Mouse (Mus musculus) spleen, postnatal 4 days (tissue): ENCODE data around the gene Styxl1.

Experiments used
- DNase-seq, 2 experiments: peaks; one replicate each; pipeline ENCODE4 v3.0.0; 2022; ENCODE audit warnings: low spot score in 2 of 2

Gene Styxl1

DNA sequence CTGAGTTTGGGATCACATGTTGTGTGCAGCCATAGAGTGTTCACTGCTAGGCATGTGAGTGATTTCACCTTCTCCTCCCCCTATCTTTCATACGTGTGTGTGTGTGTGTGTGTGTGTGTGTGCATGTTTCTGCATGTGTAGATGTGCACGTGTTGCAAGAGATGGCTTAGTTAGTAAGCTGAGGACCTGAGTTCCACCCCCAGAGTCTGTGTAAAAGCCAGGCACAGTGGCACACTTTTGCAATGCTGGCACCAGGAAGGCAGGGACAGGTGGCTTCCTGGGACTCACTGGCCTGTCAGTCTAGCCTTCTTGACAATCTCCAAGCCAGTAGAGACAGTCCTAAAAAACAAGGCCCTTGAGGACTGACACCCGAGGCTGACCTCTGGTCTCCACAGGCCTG lies 13.2 kb downstream of the Styxl1 start:
- no peak for DNase-seq

DNA sequence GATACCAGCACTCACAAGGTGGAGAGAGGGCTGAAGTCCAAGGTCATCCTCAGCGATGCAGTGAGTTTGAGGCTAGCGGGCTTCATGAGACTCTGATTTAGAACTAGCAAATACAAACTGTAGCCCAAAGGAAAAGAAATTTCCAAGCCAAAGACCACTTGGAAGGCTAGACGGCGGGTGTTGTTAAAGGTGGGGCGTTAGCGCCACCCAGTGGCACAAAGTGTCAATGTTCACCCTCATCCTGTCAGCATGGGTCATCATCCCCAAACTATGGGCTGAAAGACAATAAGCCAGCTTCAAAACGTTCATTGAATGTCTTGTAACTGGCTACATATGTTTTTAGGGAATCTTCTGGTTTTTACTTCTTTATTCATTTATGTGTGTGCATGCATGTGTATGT lies 14.7 kb downstream of the Styxl1 start:
- DNase-seq, result peak; percentile 52 to 81

DNA sequence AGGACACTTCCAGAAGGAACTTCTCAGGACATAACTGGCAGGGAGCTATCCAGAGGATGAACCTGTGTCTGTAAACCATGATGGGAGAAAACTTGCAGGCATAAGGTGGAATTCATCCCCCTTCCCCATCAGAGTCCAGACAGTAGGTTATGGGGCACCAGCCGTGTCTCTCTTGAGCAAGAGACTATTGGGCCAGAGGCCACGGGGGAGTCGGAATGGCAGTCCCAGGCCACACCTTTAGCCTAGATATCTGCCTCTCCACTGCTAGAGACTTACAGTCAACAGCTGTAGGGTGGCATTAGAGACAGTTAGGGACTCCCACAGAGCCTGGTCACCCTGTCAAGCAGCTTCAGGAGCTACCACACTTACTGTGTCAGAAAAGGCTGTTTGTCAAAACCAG lies 16.3 kb downstream of the Styxl1 start:
- DNase-seq, result no peak

DNA sequence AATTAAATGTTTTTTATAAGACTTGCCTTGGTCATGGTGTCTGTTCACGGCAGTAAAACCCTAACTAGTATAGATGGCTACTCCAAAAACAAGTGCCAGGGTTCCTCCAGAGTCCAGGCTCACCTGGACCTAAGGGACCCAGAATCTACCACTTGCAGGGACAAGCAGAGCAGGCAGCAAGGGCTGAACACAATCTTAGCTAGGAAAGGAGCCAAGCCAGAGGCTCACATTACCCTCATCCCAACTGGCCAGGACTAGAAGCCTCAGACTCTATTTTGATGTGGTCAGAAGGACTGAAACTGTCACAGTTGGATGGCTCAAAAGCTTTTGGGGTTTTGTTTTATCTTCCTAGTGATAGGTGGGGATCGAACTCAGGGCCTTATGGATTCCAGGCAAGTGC lies 26.6 kb downstream of the Styxl1 start:
- DNase-seq, result no peak

DNA sequence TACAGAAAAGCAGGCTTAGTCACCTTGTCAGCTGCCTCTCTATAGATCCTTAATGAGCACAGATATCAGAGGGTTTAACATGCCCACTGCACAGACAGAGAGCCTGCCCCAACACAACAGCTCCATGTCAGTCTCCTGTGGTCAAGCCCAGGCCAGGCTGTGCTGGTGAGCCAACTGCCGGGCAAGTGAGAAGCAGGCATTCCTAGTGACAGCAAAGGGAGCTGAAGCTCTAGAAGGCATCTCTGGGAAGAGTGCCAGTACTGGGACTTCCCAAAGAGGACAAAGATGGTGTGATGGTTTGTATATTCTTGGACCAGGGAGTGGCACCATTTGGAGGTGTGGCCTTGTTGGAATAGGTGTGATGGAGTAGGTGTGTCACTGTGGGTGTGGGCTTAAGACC lies 27.1 kb downstream of the Styxl1 start:
- DNase-seq, result no peak

DNA sequence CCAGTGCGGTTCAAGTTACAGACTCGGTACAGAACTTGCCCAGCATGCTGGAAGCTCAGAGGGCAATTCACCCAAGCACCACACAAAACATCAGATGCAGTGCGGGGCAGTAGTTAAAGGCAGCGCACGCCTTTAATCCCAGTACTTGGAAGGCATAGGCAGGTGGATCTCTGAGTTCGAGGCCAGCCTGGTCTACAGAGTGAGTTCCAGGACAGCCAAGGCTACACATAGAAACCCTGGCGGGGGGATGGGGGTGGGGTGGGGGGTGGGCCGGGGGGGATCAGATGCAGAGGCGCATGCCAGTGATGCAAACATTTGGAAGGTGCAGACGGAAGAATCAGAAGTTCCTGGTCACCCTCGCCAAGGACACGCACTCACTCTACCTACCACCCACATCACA lies 33.4 kb downstream of the Styxl1 start:
- DNase-seq, result no peak

DNA sequence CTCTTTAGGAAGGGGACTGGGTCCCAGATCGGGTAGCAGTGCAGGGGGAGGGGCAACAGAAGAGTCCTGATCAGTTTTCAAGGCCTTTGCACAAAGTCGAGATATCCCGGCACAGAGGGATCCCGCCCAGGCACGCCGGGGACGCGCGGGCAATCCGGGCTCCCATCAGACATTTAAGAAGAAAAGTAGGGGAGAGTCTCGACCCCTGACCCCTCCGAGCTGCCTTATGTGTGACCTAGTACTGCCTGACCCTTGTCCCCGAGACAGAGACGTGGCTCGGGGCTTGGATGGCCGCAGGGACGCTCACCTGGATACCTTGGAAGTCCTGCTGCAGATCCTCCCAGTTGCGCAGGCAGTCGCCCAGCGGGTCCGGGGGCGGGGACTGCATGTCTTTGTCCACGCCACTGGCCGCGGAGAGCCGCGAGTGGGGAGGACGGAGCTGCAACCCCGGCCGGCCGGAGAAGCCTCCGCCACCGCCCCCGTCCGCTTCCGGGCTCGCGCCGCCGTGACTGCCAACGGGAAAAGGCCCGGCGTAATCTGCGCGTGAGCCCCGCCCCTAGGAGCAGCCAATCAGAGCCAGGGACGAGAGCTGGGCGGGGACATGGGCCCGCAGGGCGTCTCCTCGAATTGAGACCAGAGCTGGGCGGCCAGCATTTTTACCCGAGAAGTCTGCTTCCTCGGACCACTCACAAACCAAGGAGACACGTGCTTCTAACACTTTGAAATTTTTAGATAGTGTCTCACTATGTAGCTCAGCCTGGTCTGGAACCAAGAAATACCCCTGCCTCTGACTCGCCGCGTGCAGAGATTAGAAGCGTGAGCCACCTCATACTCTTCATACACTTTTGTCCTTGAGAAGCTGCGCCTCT lies 34.2 kb downstream of the Styxl1 start, which contains the start of gene Tmem120a:
TSS of gene Tmem120a (minus strand) at position 708 of the 869 bp plus-strand sequence.
- peak; percentile 93 to 95 for DNase-seq

DNA sequence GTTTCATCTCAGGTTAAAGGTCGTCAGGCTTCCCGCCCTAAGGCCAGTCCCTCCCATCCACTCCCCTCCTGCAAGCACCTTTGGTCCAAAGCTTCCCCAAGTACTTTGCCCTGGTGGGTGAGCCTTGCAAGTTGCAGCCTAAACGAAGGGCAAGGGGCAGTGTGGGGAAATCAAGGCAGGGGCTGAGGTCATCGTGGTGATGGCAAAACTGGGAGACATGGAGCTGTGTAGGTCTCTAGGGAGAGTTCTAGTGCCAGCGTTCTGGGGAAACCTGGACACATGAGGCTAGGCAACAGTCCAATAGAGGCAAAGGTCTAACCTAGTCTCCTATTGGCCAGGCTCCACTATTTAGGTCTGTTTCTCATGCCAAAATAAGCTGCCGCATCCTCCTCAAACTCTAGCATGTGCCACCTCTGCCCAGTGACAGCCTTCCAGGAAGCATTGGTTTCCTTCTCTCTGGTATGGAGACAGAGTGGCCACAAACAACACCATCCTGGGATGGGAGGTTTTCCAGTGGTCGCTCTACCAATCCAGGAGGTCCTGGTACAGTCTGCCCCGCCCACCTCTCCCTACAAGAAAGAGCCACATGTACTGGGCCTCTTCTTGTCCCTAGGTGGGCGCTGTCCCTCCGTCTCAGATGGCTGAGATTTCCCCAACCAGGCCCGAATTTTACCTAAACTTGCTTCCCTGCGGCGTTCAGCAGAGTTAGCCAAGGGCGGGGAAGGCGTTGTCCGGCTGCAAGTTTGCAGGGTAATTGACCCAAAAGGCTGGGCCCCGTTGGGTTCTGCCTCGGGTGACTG lies 35.0 kb downstream of the Styxl1 start:
- DNase-seq, result no peak

DNA sequence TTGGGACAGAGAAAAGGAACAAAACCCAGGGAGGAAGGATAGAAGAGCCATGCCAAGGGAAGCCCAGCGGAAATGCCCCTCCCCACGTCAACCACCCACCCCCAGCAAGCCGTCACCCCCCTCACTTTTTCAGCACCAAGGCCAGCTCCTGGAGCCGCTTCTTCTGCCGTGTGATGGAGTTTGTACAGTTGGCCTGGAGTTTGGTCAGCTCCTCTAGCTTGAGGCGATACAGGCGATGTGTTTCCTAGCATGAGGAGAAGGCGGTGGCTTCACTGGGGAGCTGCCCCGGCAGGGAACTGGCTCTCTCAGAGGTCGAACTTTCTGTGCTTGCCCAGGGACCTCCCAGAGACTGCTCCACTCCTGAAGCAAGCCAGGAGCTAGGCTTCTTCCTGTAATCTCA lies 36.0 kb downstream of the Styxl1 start:
- no peak for DNase-seq

DNA sequence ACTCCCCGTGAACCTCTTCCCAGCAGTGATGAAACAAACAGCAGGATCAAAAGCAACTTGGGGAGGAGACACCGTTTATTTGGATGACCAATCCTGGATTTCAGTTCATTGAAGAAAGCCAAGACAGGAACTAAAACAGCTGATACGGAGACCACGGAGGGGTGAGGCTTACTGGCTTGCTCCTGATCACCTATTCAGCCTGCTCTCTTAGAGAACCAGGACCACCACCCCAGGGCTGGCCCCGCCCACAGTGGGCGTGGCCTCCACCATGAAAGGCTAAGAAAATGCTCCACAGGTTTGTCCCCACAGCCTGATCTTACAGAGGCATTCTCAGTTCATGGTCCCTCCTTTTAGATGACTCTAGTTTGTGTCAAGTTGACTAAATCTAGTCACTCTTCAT lies 39.9 kb downstream of the Styxl1 start:
- DNase-seq, result no peak

DNA sequence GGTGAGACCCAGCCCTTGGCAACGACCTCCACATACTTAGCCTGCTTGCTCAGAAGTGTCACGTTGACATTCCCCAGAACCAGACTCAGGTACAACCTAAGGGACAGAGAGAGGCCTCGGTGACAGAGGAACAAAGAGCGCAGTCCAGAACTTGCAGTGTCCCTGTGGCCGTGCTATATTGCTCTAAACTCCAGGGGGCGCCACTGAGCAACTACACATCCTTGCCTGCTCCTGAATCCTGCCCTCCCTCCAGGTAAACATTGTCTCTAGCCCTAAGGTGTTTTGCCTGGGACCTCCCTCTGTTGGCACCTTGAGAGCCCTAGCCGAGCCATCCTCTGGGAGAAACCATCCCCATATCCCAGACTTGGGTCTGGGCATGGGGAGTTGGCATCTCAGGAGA lies 41.0 kb downstream of the Styxl1 start:
- no peak for DNase-seq

DNA sequence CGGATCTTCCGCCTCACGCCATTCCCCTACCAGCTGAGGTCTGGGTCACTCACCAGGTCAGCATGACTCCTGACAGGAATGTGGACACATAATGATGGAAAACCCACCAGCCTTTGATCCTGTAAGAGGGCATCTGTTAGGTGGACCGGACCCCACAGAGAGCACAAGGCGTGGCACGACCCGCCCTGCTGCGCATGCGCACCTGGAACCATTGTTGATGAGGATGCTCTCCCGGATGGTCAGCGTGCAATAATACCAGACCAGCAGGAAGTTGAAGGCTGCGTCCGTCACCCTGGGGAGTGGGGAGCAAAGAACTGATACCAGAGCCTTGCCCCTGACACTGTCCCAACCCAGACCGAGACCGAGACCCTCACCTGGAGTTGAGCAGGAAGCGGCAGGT lies 41.6 kb downstream of the Styxl1 start:
- DNase-seq, result no peak

DNA sequence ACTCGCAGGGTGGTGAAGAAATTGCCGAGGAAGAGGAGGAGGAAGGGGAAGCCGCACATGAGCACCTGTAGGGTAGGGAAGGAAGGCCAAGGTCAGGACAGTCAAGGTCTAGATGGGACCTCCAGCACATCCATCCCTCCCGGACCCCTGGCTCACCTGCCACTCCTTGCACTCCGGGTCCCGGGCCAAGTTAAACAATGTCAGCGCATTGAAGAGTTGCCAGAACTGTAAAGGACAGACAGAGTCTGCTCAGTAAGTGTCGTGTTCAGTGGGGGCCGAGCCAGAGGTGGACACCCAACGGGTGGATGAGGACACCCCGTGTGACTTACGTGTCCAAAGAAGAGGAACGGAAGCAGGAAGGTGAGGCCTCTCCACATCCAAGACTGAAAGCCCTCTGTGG lies 42.4 kb downstream of the Styxl1 start:
- no peak for DNase-seq

DNA sequence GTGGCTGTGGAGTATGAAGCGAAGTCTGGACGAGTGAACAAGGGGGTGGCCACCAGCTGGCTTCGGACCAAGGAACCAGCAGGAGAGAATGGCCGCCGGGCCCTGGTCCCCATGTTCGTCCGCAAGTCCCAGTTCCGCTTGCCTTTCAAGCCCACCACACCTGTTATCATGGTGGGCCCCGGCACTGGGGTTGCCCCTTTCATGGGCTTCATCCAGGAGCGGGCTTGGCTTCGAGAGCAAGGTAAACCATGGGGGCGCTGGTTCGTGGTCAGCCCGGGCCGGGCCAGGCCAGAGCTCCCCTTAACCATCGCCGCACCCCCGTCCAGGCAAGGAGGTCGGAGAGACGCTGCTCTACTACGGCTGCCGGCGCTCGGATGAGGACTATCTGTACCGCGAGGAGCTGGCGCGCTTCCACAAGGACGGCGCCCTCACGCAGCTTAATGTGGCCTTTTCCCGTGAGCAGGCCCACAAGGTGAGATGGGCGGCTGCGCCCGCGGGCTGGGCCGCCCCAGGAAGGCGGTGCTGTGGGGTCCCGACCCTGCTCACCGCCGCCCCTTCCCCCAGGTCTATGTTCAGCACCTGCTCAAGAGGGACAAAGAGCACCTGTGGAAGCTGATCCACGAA lies 44.0 kb downstream of the Styxl1 start:
- no peak for DNase-seq

DNA sequence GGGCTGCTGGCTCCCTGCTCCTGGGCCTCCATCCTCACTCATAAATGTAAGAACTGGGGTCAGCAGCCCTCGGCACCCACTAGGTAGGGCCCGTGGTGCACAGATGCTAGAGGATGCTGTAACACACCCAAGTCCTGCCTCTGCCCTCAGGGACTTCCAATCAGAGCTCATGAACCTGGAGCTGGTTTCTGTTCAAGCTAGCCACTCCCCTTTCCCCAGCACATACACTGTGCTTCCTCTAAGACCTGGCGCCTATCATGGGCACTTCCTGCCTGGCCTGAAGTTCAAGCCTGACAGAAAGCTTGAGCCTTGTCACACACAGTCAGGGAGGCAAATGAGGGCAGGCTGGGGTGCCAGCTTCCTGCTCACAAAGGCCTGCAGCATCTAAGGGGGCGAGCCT lies 45.1 kb downstream of the Styxl1 start:
- DNase-seq, result no peak

DNA sequence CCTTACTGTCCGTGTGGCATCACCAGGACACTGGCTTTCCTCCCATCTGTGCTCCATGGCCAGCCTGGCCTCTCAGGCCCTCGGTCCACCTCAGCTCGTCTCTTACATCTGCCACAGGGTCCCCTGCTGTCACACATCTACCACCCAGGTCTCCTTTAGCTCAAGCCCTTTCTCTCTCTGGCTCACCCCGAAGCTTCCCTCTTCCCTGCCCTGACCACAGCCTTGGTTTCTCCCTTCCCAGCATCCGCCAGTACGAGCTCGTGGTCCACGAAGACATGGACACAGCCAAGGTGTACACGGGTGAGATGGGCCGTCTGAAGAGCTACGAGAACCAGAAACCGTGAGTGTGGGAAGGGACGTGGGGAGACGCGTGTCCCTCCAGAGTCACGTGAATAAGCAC lies 46.9 kb downstream of the Styxl1 start:
- no peak for DNase-seq

DNA sequence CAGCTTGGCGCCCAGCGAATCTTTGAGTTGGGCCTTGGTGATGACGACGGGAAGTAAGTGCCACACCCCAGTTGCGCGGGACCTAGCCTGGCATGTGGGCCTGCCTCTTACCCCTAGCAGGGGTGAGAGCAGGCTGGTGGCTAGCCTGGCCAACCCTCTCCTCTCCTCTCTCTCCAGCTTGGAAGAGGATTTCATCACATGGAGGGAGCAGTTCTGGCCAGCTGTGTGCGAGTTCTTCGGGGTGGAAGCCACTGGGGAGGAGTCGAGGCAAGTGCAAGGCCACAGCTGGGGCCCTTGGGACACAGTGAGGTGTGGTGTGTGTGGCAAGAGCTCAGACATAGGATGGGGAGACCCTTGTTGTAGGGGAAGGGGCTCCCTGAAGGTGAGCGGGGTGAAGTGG lies 47.3 kb downstream of the Styxl1 start:
- no peak for DNase-seq

DNA sequence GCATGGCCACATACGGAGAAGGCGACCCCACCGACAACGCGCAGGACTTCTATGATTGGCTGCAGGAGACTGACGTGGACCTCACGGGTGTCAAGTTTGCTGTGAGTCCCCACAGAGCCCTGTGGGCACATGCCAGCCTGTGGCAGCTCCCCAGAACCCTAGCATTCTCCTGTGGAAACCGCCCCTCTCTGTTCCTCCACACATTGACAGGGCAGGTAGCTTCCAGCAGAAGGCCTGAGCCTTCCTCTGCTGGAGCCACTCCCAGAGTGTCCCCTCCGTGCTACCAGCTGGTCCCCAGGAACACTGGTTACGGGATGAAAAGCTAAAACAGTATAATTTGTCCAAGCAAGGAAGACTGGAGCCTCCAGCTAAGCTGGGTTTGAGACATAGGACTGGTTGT lies 47.9 kb downstream of the Styxl1 start:
- no peak for DNase-seq

DNA sequence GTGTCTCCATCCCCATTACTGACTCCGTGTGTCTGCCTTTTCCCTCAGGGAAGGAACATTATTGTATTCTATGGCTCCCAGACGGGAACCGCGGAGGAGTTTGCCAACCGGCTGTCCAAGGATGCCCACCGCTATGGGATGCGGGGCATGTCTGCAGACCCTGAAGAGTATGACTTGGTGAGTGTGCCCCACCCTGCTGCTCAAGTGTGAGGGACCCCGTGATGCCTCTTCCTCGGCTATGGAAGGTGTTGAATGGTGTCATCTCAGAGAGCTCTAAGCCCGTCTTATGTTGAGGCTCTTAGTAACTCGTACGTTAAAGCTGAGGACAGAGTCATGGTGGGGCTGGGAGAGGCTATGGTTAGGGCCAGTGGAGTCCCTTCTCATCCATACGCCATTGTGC lies 48.8 kb downstream of the Styxl1 start:
- no peak for DNase-seq

DNA sequence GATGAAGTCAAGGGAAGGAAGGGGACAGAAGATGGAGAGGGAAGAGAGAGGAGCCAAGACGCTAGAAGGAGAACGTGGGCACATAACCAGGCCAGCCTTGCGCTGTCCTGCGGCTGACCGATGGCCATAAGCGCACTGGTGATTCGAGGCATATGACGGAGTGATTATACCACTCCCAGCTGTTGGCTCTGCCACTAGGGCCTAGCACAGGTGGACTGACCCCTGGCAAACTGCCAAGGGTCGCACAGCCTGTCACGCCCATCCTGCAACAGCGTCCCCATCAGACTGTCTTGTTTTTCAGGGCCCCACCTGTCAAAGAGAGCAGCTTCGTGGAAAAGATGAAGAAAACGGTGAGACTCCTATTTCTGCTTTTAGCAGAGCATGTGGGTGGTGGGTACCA lies 49.8 kb downstream of the Styxl1 start:
- no peak for DNase-seq

DNA sequence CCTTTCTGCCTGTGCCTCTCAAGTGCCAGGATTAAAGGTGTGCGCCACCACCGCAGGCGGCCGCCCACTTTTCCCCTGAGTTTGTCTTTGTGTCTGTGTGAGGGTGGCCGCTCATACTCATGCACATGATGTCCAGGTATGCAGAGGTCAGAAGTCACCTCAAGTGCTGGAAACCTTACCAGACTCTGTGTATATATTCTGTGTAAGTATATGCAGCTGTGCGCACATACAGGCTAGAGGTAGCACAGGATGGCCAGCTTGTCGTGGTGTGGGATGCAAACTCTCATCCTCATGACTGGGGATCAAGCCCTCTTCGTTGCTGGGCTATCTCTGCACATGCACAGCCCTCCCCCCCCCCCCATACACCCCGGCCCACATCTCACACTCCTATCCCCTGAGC lies 50.3 kb downstream of the Styxl1 start:
- no peak for DNase-seq

DNA sequence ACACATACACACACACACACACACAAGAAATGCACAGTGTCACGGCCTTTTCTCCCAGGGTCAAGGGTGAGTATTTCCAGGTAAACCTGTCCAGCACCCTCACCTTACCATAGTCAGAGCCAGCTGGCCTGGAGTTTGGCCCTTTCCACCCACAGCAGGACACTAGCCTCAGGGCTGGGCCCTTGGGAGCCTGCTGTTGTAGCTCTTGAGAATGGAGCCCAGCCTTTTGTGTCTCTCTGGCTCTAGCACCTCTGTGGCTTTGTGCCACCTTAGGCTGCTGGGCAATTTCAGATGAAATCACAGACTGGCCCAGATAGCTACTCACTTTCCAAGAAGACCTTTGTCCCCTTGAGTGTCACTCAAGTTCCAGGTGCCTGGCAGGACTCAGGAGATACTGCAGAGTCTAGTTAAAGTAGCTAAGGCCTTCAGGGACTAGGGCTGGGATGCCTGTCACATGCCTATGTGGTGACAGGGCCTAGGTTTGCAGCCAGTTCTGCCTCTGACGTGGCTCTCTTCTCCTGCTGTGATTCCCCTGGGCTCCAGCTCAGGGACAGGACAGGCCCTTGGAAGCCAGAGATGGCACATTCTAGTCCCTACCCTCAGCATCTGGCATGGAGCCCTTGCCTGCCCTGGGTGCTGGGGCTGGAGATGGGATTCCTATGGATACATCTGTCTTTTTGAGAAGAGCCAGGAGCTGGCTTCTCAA lies 51.4 kb downstream of the Styxl1 start:
- DNase-seq, result no peak
